Mouse (Mus musculus): ENCODE measurements around the gene Ccndbp1. TPM values are rescaled to one million over a fixed set of nuclear protein-coding genes. Genes with fewer than 3 reads are reported as not detected.
"Not testable (repeated sequence)": the region's sequence is repeated elsewhere in the genome, so short reads cannot be mapped to it uniquely, and the experiment has no call there.

The Ccndbp1 gene
- polyA plus RNA-seq (2012; rRNA removed), result 74.6 and 83.2 TPM in 2 replicates

GRCm38 (mm10) chr2:121007925-121008663 is at the start of gene Ccndbp1:
TSS of gene Ccndbp1 (plus strand) at chr2:121008403.
- DNase-seq (ENCODE audit: extremely low spot score in 1 of 2, low spot score in 1 of 2), result peak; percentile 72 to 89

DNA sequence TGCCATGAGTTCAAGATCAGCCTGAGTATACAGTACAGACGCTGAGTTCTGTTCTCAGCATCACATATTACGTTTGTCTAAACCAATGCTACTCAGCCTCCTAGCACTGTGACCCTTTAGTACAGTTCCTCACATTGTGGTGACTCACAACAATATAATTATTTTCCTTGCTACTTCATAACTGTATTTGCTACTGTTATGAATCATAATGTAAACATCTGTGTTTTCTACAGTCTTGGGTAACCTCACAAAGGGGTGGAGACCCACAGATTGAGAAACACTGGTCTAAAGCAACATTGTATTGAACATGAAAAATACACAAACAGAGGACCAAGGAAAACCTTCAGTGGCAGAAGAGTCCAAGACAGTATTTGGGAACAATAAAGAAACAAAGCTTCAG is 48.8 kb upstream of the Ccndbp1 start:
- no peak for DNase-seq (ENCODE audit: extremely low spot score in 1 of 2, low spot score in 1 of 2)

DNA sequence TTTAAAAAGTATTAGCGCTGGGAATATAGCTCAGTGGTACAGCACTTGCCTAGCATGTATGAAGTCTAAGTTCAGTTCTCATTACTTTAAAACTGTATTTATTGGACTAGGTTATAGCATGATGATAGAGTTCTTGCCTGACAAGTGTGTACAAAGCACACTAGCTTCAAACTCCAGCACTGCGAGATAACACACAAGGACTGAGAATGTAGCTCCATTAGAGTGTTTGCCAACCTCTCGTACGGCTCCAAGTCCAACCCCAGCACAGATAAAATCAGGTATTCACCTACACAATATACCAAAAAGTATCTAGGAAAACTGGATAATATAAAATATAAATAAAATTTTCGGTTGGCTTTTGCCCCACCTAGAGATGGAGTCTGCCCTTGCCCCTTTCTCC is 48.4 kb upstream of the Ccndbp1 start:
- DNase-seq (ENCODE audit: extremely low spot score in 1 of 2, low spot score in 1 of 2), result no peak

DNA sequence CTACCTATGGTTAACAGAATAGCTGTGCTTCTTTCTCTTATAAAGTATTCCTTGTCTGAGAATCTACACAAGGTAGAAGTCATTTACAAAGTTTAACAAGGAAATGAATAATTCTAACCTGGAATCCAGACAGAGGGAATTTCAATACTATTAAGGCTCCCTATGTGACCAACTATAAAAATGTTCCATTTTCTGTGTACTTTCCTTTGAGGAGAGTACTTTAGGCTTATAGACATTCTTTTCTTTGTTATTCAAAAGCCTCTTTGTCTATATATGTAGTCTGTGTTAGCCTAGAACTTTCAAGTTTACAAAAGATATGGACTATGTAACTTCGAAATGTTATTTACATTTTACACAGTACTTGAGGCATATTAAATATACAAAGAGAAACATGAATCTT is 47.9 kb upstream of the Ccndbp1 start:
- DNase-seq (ENCODE audit: extremely low spot score in 1 of 2, low spot score in 1 of 2), result no peak

- no peak for DNase-seq (ENCODE audit: extremely low spot score in 1 of 2, low spot score in 1 of 2)
Measured at GRCm38 (mm10) chr2:120963110-120963509, 45.1 kb upstream of the Ccndbp1 start.

DNA sequence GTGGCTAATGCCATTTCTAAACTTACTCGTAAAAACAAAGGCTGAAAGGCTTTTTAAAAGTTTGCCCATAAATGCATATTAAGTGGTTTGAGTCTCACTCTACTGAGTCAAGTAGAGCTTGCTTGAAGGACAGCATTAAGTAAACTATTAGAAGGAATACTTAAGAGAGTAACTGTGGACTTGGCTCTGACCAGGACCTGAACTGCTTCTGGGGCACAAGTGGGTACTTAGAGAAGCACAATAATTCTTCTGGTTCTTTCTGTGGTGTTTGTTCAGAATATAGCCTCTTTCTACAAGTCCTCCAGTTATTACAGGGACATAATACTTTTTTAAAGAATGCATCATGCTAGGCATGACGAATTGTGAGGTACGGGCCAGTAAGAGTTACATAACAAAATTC is 42.7 kb upstream of the Ccndbp1 start:
- DNase-seq (ENCODE audit: extremely low spot score in 1 of 2, low spot score in 1 of 2), result no peak

DNA sequence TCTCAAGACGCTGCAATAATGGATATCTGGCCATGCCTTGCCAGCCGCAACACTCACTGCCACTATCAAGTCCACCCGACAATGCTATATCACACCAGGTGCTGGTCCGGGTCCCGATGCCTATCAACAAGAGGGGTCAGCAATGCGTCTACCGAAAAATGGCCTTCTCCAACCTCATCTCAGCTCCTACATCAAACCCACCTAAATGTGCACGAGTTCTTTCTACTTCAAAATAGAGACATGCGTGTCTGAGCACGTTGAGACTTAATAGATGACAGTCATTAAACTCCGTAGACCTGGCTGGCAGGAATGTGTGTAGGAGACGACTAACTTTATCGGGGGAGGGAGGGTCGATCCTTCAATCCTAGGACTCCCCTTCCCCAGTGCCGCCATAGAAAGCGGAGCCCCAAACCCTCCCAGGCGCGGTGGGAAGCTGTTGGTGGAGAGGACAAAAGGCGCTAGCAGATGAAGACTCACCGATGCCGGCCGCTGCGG is 38.1 kb upstream of the Ccndbp1 start:
- DNase-seq (ENCODE audit: extremely low spot score in 1 of 2, low spot score in 1 of 2), result peak in 1 of 2 experiments; percentile 26

DNA sequence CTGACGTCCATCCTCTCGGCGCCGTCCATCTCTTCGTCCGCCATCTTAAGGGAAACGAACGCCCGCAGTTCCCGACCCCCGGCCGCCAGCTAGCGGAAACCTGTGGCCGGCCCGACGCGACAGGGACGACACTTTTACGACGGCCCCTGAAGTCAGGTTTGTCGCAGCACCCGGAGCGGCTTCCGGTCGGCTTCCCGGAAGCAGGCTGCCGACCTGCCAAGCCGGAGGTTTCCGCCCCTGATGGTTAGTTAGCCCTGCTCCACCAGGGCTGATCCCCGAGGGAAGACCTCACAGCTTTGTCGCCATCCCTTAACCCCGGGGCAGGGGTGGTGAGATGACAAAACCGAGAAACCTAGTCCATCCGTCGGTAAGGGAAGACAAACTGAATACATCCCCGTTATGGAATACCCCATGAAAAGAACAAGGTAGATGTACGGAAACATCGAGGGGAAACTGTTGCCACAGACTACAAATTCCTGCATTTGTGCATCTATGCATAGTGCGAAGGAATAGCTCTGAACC is 37.6 kb upstream of the Ccndbp1 start, which contains the start of gene Ubr1:
Gene Ubr1 (minus strand): TSS at position 157 of the 522 bp plus-strand sequence.
- peak; percentile 75 to 87 for DNase-seq (ENCODE audit: extremely low spot score in 1 of 2, low spot score in 1 of 2)

DNA sequence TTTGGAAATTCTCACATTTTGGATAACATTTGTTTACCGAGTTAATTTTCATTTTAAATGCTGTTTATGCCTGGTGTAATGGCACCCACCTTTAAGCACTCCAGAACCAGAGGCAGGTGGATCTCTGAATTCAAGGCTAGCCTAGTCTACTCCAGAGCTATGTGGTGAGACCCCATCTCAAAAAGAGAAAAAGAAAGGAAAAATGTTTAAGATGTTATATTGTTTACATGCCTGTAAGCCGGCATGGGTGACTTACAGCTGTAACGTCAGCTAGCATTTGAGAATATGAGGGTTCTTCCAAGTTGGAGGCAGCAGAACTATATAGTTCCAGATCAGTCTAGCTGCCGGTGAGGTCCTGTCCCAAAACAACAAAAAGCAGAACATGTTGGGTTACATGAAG is 36.4 kb upstream of the Ccndbp1 start:
- DNase-seq (ENCODE audit: extremely low spot score in 1 of 2, low spot score in 1 of 2), result no peak

GRCm38 (mm10) chr2:120972257-120972656 is 35.9 kb upstream of the Ccndbp1 start:
- not testable (repeated sequence) for DNase-seq (ENCODE audit: extremely low spot score in 1 of 2, low spot score in 1 of 2)

GRCm38 (mm10) chr2:120972964-120973363 is 35.2 kb upstream of the Ccndbp1 start:
- no peak for DNase-seq (ENCODE audit: extremely low spot score in 1 of 2, low spot score in 1 of 2)

DNA sequence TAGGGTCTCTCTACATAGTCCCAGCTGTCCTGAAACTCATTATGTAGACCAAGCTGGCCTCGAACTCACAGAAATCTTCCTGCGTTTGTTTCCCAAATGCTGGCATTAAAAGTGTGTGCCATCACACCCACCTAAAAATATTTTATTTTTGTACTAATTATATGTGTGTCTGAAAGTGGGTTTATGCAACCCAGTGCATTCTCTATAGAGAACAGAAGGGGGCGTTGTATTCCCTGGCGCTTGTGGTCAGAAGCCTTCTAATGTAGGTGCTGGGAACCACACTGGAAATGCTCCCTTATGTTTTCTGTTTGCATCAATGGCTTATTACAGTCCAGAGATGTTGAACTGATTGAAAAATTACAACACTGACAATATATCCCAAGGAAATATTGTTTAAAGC is 31.9 kb upstream of the Ccndbp1 start:
- DNase-seq (ENCODE audit: extremely low spot score in 1 of 2, low spot score in 1 of 2), result no peak

DNA sequence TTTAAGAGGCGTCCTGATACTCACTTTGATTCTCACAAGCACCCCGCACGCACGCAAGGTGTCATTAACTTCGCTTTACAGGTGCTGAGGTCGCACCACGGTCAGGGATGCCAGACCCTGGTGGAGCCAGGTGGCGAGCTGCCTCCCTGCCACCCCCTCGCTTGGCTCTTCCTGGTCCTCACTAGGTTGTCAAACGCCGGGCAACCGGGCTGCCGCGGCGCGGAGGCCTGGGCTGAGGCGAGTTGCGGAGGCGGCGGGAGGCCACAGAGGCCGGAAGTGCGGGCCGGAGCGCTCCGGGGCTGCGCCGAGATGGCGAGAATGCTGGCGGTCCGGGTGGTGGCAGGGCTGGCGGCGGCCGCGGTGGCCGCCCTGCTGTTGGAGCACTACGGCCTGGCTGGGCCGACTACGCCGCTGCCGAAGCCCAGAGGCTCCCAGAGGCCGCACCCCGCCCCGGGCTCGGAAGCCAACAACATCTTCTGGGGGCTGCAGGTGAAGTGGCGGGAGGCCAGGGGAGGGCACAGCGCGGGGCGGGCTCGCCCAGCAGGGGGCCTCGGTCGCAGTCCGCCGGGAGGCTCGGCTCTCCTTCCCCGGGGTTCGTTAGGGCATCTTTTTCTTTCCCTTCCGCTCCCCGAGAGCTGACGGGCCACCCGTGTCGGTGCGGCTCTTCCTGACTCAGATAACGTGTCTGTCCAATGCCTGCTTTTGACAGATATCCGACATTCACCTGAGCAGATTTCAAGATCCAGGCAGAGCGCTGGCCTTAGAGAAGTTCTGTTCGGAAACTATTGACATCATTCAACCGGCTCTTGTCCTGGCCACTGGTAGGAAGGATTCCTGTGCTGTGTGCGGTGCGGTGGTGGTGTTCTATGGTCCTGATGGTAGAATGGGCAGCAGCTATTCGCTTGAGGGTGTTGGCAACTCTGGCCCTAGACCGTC is 30.9 kb upstream of the Ccndbp1 start, which contains the start of gene Tmem62:
Gene Tmem62 (plus strand): TSS at position 28 of the 936 bp plus-strand sequence.
- DNase-seq (ENCODE audit: extremely low spot score in 1 of 2, low spot score in 1 of 2), result peak in 1 of 2 experiments; percentile 60

DNA sequence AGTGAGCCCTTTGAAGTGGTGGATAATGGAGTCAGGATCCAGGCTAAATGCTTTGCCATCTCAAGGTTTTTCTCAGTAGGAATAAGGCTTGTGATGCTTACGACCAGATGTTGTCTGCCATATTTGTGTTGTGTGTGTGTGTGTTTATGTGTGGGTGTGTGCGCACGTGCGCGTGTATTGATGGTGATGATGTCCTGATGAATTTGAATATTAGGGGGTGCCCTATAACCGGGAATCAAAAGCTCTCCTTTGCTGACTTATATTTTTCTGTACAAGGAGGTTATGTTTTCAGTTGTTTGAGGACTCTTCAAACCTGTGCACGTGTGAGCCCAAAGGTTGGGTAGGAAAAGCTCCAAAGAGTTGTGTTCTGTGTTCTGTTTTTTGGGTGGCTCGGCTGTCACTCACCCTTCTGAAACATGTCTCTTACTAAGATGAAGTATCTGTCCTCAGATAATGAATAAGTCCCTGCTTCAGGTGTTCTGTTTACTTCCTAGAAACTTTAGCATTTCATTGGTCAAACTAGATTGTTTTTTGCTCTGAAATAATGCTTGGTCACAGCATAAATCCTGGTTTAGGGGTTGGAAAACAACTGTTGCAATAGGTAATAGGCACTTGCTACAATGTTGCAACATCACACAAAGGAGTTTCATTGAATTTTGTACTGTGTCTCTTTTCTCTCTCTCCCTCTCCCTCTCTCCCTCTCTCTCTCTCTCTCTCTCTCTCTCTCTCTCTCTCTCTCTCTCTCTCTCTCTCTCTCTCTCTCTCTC is 30.1 kb upstream of the Ccndbp1 start:
- no peak for DNase-seq (ENCODE audit: extremely low spot score in 1 of 2, low spot score in 1 of 2)

DNA sequence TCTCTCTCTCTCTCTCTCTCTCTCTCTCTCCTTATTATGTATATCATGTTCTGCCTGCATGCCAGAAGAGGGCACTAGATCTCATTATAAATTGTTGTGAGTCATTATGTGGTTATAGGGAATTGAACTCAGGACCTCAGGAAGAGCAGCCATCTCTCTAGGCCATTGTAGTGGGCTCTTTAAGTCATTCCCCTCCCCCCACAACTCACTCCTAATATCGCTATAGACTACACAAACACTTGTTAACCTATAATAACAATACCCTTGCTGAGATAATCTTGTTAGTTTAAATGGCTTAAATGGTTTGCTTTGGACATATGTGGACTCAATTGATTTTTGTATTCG is 29.5 kb upstream of the Ccndbp1 start:
- no peak for DNase-seq (ENCODE audit: extremely low spot score in 1 of 2, low spot score in 1 of 2)

DNA sequence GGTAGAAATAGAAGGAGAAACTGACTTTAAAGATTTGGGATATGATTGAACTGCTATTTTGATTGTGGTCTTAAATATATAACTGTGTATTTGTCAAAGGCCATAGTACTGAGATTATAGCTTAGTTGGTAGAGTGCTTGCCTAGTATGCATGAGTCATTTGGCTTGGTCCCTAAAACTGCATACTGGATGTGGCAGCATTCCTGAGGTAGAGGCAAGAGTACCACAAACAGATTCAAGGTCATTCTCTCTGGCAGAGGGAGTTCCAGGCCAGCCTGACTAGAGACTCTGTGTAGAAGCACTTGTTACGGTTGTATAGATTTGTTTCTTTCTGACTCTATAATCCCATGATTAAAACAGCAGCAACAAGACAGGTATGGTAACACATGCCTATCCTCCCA is 28.4 kb upstream of the Ccndbp1 start:
- DNase-seq (ENCODE audit: extremely low spot score in 1 of 2, low spot score in 1 of 2), result no peak

DNA sequence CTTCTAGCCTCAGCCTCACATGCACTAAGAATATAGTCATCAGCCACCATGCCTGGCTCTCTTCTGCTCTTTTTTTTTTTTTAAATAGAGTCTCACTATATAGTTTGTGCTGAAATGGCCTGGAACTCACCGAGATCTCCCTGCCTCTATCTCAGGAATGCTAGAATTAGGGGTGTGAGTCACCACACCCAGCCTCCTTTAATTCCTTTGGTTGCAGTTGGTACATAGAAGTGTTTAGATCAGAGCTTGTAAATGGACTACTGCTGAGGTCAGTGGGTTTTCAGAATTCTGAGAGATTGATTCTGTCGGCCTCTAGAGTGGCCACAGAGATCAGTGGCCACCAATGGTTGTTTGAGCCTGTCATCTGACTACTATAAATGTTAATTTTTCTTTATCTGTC is 27.3 kb upstream of the Ccndbp1 start:
- DNase-seq (ENCODE audit: extremely low spot score in 1 of 2, low spot score in 1 of 2), result no peak

DNA sequence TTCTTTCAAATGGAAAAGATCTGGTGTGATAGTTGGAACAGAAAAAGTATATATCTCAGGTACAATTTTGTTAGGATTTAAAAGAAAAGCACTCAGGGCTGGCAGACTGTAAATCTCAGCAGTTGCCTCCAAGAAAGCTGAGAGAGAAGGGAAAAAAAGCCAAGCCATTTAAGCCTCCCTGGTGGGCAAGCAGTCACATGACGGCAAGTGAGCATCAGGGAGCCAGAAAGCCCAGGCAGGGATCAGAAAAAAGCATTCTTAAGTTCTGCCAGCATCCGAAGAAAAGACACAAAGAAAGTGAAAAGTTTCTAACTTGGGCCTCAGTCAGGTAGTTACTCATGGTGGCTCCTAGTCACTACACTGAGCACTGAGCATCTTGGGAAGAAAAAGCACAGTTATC is 24.6 kb upstream of the Ccndbp1 start:
- DNase-seq (ENCODE audit: extremely low spot score in 1 of 2, low spot score in 1 of 2), result no peak

- DNase-seq (ENCODE audit: extremely low spot score in 1 of 2, low spot score in 1 of 2), result no peak
Measured at GRCm38 (mm10) chr2:120985241-120985640, 23.0 kb upstream of the Ccndbp1 start.

- DNase-seq (ENCODE audit: extremely low spot score in 1 of 2, low spot score in 1 of 2), result no peak
Measured at GRCm38 (mm10) chr2:120991196-120991595, 17.0 kb upstream of the Ccndbp1 start.
